Mouse (Mus musculus): ENCODE data around the gene Wfdc12. TPM values are rescaled to one million over a fixed set of nuclear protein-coding genes. Genes with fewer than 3 reads are reported as not detected.

Wfdc12 gene
- polyA plus RNA-seq, 1 experiment from 2014 or later = not detected

- H3K27me3 ChIP-seq (ENCODE audit: control insufficient read depth, insufficient read depth, low read length) = peaks cover 62% of the 10 kb centered on the region
- WGBS (ENCODE audit: insufficient replicate concordance) = under 1% methylated on average over 25 of the region's 29 CpGs
- H3K4me1 ChIP-seq (ENCODE audit: control insufficient read depth, insufficient read depth, low read length) = peaks cover 15% of the 10 kb centered on the region
- no peaks in the 10 kb centered on the region for H3K36me3 ChIP-seq (ENCODE audit: control insufficient read depth, insufficient read depth, low read length)
- no peak within 1 kb of the TSS for H3K27ac ChIP-seq (ENCODE audit: low read depth, low read length)
- peak within 1 kb of the TSS; percentile 43 for H3K4me3 ChIP-seq (ENCODE audit: low read depth, low read length)
- no peak within 1 kb of the TSS for H3K9ac ChIP-seq (ENCODE audit: low read depth, low read length)
- ATAC-seq (replicated peaks; ENCODE audit: insufficient number of reproducible peaks, low FRiP score, low TSS enrichment) = no peak
- H3K4me2 ChIP-seq = peak within 1 kb of the TSS; percentile 74
- H3K9me3 ChIP-seq (replicated peaks; ENCODE audit: control insufficient read depth, low read length) = no peaks in the 10 kb centered on the region; the same call in 1 of the 2 replicates
These were observed 19.5 kb downstream of the Wfdc12 start, which contains the start of gene Kcns1 for GRCm38 (mm10) chr2:164170902-164171301. Kcns1 (minus strand) TSS chr2:164171113.

DNA sequence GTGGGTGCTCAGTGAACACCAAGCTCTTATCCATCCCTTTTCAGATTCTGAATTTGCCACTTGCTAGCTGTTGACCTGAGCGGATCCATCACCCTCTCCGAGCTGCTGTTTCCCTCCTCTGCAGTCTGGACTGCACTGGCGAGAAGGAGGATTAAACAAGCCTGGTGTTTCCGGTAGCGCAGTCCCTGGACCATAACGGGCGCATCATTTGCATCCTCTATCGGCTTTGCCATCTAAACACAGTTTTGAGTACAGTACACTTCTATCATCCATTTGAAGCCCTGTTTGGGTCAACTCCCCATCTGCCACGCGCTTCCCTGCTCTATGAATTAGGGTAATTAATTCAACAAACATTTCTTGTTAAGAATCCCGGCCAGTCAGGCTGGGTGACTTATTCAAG is 20.1 kb downstream of the Wfdc12 start:
- WGBS (ENCODE audit: insufficient replicate concordance) = 10% methylated on average over 11 of the region's 11 CpGs
- ATAC-seq (replicated peaks; ENCODE audit: insufficient number of reproducible peaks, low FRiP score, low TSS enrichment) = no peak
- H3K36me3 ChIP-seq (ENCODE audit: control insufficient read depth, insufficient read depth, low read length) = no peaks in the 10 kb centered on the region
- no peaks in the 10 kb centered on the region; the same call in 1 of the 2 replicates for H3K9me3 ChIP-seq (replicated peaks; ENCODE audit: control insufficient read depth, low read length)
- H3K27ac ChIP-seq (ENCODE audit: low read depth, low read length) = no peak overlapping the region
- H3K4me2 ChIP-seq = peak overlapping the region; percentile 74; the same call in 1 of the 2 replicates
- peaks cover 15% of the 10 kb centered on the region for H3K4me1 ChIP-seq (ENCODE audit: control insufficient read depth, insufficient read depth, low read length)
- H3K4me3 ChIP-seq (ENCODE audit: low read depth, low read length) = no peak overlapping the region
- H3K27me3 ChIP-seq (ENCODE audit: control insufficient read depth, insufficient read depth, low read length) = peaks cover 67% of the 10 kb centered on the region
- H3K9ac ChIP-seq (ENCODE audit: low read depth, low read length) = no peak overlapping the region

DNA sequence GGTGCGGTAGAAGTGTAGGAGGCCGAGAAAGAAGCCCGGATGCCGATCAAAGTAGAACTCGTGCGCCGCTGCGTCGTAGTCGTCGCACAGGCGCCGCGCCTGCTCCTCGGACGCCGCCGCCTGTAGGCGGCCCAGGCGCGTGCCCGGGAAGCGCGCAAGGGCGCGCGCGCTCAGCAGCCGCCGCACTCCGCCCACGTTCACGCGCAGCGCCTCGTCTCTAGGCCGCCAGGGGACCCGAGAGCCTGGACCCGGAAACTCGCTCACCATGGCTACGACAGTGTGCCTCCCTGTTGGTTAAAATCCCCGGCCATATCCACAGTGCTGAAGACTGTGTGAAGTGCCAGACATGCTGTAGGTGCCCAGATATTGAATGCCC is 21.8 kb downstream of the Wfdc12 start:
- 10% methylated on average over 40 of the region's 42 CpGs for WGBS (ENCODE audit: insufficient replicate concordance)
- no peak for ATAC-seq (replicated peaks; ENCODE audit: insufficient number of reproducible peaks, low FRiP score, low TSS enrichment)
- no peak overlapping the region for H3K27ac ChIP-seq (ENCODE audit: low read depth, low read length)
- H3K4me2 ChIP-seq = peak overlapping the region; percentile 65
- no peak overlapping the region for H3K9ac ChIP-seq (ENCODE audit: low read depth, low read length)
- no peaks in the 10 kb centered on the region; the same call in 1 of the 2 replicates for H3K9me3 ChIP-seq (replicated peaks; ENCODE audit: control insufficient read depth, low read length)
- peak overlapping the region; percentile 43 for H3K4me3 ChIP-seq (ENCODE audit: low read depth, low read length)
- H3K4me1 ChIP-seq (ENCODE audit: control insufficient read depth, insufficient read depth, low read length) = peaks cover 15% of the 10 kb centered on the region
- peaks cover 70% of the 10 kb centered on the region for H3K27me3 ChIP-seq (ENCODE audit: control insufficient read depth, insufficient read depth, low read length)
- H3K36me3 ChIP-seq (ENCODE audit: control insufficient read depth, insufficient read depth, low read length) = no peaks in the 10 kb centered on the region

DNA sequence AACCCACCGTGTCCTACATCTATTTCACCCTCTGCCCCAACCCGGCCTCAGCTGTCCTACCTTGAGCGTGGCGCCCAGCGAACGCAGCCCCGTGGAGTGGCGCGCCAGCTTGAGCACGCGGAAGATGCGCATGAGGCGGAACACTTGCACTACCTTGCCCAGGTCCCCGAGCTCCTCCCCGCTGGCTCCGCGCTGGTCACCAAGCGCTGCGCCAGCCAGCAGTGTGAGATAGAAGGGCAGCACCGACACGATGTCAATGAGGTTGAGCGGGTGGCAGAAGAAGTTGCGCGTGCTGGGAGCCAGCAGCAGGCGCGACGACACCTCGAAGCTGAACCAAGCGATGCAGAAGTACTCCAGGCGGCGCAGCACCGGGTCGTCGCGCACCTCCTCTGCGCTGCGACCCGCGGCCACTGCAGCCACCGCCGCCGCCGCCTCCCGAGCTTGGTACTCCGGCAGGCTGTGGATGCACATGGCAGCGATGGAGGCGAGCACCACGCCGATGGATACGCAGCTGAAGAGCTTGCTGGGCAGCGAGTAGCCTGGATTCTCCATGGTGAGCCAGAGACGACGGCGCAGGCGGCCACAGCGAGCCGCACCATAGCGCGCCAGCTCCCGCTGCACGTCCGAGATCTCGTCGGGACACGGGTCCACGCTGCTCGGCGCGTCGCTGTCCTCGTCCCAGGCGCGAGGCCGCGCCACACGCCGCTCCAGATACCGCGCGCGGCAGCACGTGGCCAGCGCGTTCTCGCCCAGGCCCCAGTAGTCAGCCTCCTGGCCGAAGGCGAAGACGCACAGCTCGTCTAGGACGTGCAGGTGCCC is 22.4 kb downstream of the Wfdc12 start:
- H3K4me2 ChIP-seq = peak overlapping the region; percentile 65
- H3K27me3 ChIP-seq (ENCODE audit: control insufficient read depth, insufficient read depth, low read length) = peaks cover 70% of the 10 kb centered on the region
- peak overlapping the region; percentile 43 for H3K4me3 ChIP-seq (ENCODE audit: low read depth, low read length)
- ATAC-seq (replicated peaks; ENCODE audit: insufficient number of reproducible peaks, low FRiP score, low TSS enrichment) = no peak
- WGBS (ENCODE audit: insufficient replicate concordance) = 11% methylated on average over 89 of the region's 90 CpGs
- no peak overlapping the region for H3K9ac ChIP-seq (ENCODE audit: low read depth, low read length)
- no peaks in the 10 kb centered on the region for H3K36me3 ChIP-seq (ENCODE audit: control insufficient read depth, insufficient read depth, low read length)
- peaks cover 15% of the 10 kb centered on the region for H3K4me1 ChIP-seq (ENCODE audit: control insufficient read depth, insufficient read depth, low read length)
- H3K9me3 ChIP-seq (replicated peaks; ENCODE audit: control insufficient read depth, low read length) = no peaks in the 10 kb centered on the region; the same call in 1 of the 2 replicates
- no peak overlapping the region for H3K27ac ChIP-seq (ENCODE audit: low read depth, low read length)

DNA sequence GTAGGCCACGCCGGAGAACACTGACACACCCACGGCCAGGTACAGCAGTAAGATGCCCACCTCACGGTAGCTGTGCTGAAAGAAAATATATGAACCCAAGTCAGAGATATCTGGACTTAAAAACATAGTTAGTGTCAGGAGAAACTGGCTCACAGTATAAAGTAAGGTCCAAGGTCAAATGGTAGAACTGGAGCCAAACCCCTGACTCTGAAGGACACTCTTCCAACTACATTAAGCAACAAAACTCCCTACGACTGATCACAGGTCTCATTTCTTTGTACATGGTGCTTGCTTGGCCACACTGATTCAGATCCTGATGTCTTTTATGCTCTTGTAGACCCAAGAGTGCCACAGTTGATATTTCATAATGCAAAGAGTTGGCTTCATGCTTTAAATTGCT is 25.5 kb downstream of the Wfdc12 start:
- Histone ChIP-seq H3K4me3 (ENCODE audit: low read depth, low read length) (no peak overlapping the region), H3K36me3 (ENCODE audit: control insufficient read depth, insufficient read depth, low read length) (no peaks in the 10 kb centered on the region), H3K4me2 (no peak overlapping the region), H3K9me3 (replicated peaks; ENCODE audit: control insufficient read depth, low read length) (no peaks in the 10 kb centered on the region; the same call in 1 of the 2 replicates), H3K27ac (ENCODE audit: low read depth, low read length) (no peak overlapping the region), H3K4me1 (ENCODE audit: control insufficient read depth, insufficient read depth, low read length) (peaks cover 9% of the 10 kb centered on the region; the same call in 1 of the 2 replicates), H3K27me3 (ENCODE audit: control insufficient read depth, insufficient read depth, low read length) (peaks cover 49% of the 10 kb centered on the region), H3K9ac (ENCODE audit: low read depth, low read length) (no peak overlapping the region)
- WGBS (ENCODE audit: insufficient replicate concordance) = 79% methylated on average over 5 of the region's 5 CpGs
- no peak for ATAC-seq (replicated peaks; ENCODE audit: insufficient number of reproducible peaks, low FRiP score, low TSS enrichment)

- Histone ChIP-seq H3K4me1 (ENCODE audit: control insufficient read depth, insufficient read depth, low read length) (no peaks in the 10 kb centered on the region), H3K27me3 (ENCODE audit: control insufficient read depth, insufficient read depth, low read length) (peaks cover 16% of the 10 kb centered on the region), H3K36me3 (ENCODE audit: control insufficient read depth, insufficient read depth, low read length) (no peaks in the 10 kb centered on the region), H3K4me2 (no peak overlapping the region), H3K9ac (ENCODE audit: low read depth, low read length) (no peak overlapping the region), H3K4me3 (ENCODE audit: low read depth, low read length) (no peak overlapping the region), H3K27ac (ENCODE audit: low read depth, low read length) (no peak overlapping the region), H3K9me3 (replicated peaks; ENCODE audit: control insufficient read depth, low read length) (no peaks in the 10 kb centered on the region)
- 71% methylated on average over 11 of the region's 11 CpGs for WGBS (ENCODE audit: insufficient replicate concordance)
- no peak for ATAC-seq (replicated peaks; ENCODE audit: insufficient number of reproducible peaks, low FRiP score, low TSS enrichment)
These were observed 28.8 kb downstream of the Wfdc12 start for GRCm38 (mm10) chr2:164161515-164162055.

DNA sequence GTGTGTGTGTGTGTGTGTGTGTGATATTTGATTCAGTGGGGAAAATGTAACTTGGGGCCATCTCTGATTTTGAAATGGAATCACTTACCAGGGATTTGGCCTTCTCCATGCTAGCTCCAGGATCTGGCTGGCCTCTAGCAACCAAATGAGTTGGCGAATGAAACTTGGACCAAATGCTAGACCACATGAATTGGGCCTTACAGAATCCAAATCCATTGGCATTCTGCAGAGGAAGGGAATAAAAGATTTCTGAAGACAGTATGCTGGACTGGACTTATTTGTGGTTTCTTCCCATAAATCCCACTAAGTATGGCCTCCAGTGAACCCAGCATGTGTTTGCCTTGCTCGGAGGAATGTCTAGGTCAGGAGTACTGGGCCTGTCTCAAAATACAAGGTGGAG is 31.6 kb downstream of the Wfdc12 start:
- ATAC-seq (replicated peaks; ENCODE audit: insufficient number of reproducible peaks, low FRiP score, low TSS enrichment) = no peak
- WGBS (ENCODE audit: insufficient replicate concordance) = 79% methylated on average over 2 of the region's 2 CpGs
- Histone ChIP-seq H3K27ac (ENCODE audit: low read depth, low read length) (no peak overlapping the region), H3K4me1 (ENCODE audit: control insufficient read depth, insufficient read depth, low read length) (no peaks in the 10 kb centered on the region), H3K9me3 (replicated peaks; ENCODE audit: control insufficient read depth, low read length) (no peaks in the 10 kb centered on the region), H3K36me3 (ENCODE audit: control insufficient read depth, insufficient read depth, low read length) (no peaks in the 10 kb centered on the region), H3K27me3 (ENCODE audit: control insufficient read depth, insufficient read depth, low read length) (no peaks in the 10 kb centered on the region), H3K9ac (ENCODE audit: low read depth, low read length) (no peak overlapping the region), H3K4me2 (no peak overlapping the region), H3K4me3 (ENCODE audit: low read depth, low read length) (no peak overlapping the region)

DNA sequence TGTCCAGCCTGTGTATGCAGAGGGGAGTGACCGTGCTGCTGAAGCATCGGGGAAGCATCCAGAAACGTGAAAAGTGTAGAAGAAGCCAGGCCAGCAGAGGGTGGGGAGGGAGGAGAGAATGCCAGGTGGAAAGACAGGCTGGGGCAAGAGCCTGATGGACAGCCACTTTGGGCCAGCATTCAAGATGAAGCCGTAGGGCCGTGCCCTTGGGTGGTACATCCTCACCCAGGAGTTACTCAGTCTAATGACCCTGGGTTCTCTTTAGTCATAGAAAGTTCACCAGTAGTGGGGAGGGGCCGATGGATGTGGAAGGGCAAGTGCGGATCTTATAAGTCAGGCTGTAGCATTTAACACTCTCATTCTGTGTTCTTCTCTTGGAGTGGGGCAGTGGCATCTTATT is 34.2 kb downstream of the Wfdc12 start:
- Histone ChIP-seq H3K9me3 (replicated peaks; ENCODE audit: control insufficient read depth, low read length) (no peaks in the 10 kb centered on the region), H3K4me2 (no peak overlapping the region), H3K27me3 (ENCODE audit: control insufficient read depth, insufficient read depth, low read length) (no peaks in the 10 kb centered on the region), H3K27ac (ENCODE audit: low read depth, low read length) (no peak overlapping the region), H3K4me1 (ENCODE audit: control insufficient read depth, insufficient read depth, low read length) (no peaks in the 10 kb centered on the region), H3K9ac (ENCODE audit: low read depth, low read length) (no peak overlapping the region), H3K4me3 (ENCODE audit: low read depth, low read length) (no peak overlapping the region), H3K36me3 (ENCODE audit: control insufficient read depth, insufficient read depth, low read length) (no peaks in the 10 kb centered on the region)
- ATAC-seq (replicated peaks; ENCODE audit: insufficient number of reproducible peaks, low FRiP score, low TSS enrichment) = no peak
- 84% methylated on average over 7 of the region's 7 CpGs for WGBS (ENCODE audit: insufficient replicate concordance)

Data from heart, embryonic 11.5 days (tissue).